7 mouse cellular contexts compared by ENCODE assay signal in the genomic region with DNA sequence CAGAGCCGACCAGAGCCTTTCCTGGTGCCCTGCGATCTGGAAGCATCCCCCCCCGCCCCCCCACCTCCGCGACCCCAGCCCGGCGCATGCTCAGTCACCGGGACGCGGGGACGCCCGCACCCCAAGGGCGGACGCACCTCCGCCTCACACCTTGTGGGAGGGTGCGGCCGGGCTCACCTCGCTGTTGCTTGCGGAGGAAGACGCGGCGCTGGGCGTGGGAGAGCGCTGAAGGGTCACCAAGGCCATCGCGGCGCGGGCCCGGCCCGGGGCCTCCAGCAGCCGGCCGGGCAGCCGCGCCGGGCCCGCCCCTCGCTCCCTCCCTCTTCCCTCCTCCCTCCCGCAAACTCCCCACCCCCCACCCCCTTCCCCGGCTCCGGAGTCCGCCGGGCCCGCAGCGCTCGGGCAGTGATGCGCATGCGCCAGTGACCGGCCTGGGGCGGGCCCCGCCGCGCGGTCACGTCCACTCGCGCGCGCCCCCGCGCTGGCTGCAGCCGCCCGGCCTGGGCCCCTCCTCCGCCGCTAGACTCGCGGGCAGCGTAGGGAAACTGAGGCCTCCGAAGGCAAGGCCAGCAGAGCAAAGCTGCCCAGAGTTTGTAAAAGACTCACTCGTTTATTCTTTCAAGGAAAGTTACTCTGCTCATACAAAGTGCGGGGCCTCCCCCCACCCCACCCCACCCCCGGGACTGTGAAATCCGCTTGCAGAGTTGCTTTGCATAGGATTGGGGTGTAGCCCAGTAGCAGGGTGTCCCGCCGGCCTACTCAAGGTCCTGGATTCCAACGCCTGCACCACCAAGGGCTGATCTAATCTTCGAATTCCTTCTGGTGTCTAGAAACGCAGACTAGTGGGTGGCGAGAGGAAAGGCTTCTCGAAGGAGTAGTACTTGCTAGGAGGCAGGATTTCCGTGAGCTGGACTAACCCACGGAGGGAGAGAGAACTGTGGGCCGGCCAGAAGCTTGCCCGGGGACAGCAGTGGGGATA. TPM values are rescaled to one million over a fixed set of nuclear protein-coding genes. Genes with fewer than 3 reads are reported as not detected.
A peak's percentile ranks its signal among the peaks of the same experiment; 100 is the strongest.
DNase-seq lines count a peak whose midpoint lies in the region; ATAC-seq lines count a peak whose summit lies in the region.

A gene (minus strand): TSS at position 408 of the 979 bp plus-strand sequence.

- H3K4me2 ChIP-seq in limb, embryonic 12.5 days: peak within 1 kb of the TSS; percentile 80
- H3K4me2 ChIP-seq in midbrain, embryonic 14.5 days (ENCODE audit: low read length): peak within 1 kb of the TSS; percentile 91

- H3K4me3 ChIP-seq in embryonic facial prominence, embryonic 10.5 days: peak within 1 kb of the TSS; percentile 87
- peak within 1 kb of the TSS; percentile 81 for H3K4me3 ChIP-seq in limb, embryonic 12.5 days (replicated peaks)
- peak within 1 kb of the TSS; percentile 77 for H3K4me3 ChIP-seq in midbrain, embryonic 14.5 days (replicated peaks; ENCODE audit: low read depth, low read length)

- ATAC-seq in granulocyte monocyte progenitor cell, adult 5-6 weeks (replicated peaks; ENCODE audit: poor library complexity, severe bottlenecking): peak; percentile 57
- peak; percentile 85 for ATAC-seq in limb, embryonic 12.5 days (ENCODE audit: insufficient number of reproducible peaks, insufficient read depth, low FRiP score, low TSS enrichment, low read depth)
- peak; percentile 88 for ATAC-seq in midbrain, embryonic 14.5 days (ENCODE audit: low FRiP score, low TSS enrichment)

- peak within 1 kb of the TSS; percentile 90 for H3K9ac ChIP-seq in limb, embryonic 12.5 days (replicated peaks)
- H3K9ac ChIP-seq in midbrain, embryonic 14.5 days (replicated peaks; ENCODE audit: low read length): peak within 1 kb of the TSS; percentile 91

- DNase-seq in adrenal gland, adult 2 months: peak; percentile 96
- DNase-seq in embryonic facial prominence, embryonic 10.5 days (ENCODE audit: low spot score): peak; percentile 96
- DNase-seq in kidney, adult 11 months: peak; percentile 85
- peak; percentile 96 for DNase-seq in midbrain, embryonic 14.5 days
- DNase-seq in spleen, adult 18-20 months: peak; percentile 79 to 89

- H3K27me3 ChIP-seq in embryonic facial prominence, embryonic 10.5 days (replicated peaks; ENCODE audit: low read depth, poor library complexity, severe bottlenecking): no peaks in the 10 kb centered on the region
- no peaks in the 10 kb centered on the region for H3K27me3 ChIP-seq in limb, embryonic 12.5 days
- H3K27me3 ChIP-seq in midbrain, embryonic 14.5 days (ENCODE audit: control insufficient read depth, insufficient read depth, low read length): no peaks in the 10 kb centered on the region

- peaks cover 48% of the 10 kb centered on the region for H3K4me1 ChIP-seq in embryonic facial prominence, embryonic 10.5 days
- peaks cover 25% of the 10 kb centered on the region for H3K4me1 ChIP-seq in limb, embryonic 12.5 days (replicated peaks)
- H3K4me1 ChIP-seq in midbrain, embryonic 14.5 days (ENCODE audit: control insufficient read depth, insufficient read depth, low read length): peaks cover 22% of the 10 kb centered on the region

- H3K9me3 ChIP-seq in embryonic facial prominence, embryonic 10.5 days: no peaks in the 10 kb centered on the region
- no peaks in the 10 kb centered on the region for H3K9me3 ChIP-seq in limb, embryonic 12.5 days
- H3K9me3 ChIP-seq in midbrain, embryonic 14.5 days (ENCODE audit: control insufficient read depth, low read length): no peaks in the 10 kb centered on the region

- under 1% methylated on average over 81 of the region's 83 CpGs for WGBS in embryonic facial prominence, embryonic 10.5 days
- WGBS in limb, embryonic 12.5 days: under 1% methylated on average over 74 of the region's 83 CpGs
- WGBS in midbrain, embryonic 14.5 days: 1% methylated on average over 75 of the region's 83 CpGs

- peak within 1 kb of the TSS; percentile 98 for H3K27ac ChIP-seq in embryonic facial prominence, embryonic 10.5 days (replicated peaks)
- H3K27ac ChIP-seq in limb, embryonic 12.5 days: peak within 1 kb of the TSS; percentile 91
- peak within 1 kb of the TSS; percentile 96 for H3K27ac ChIP-seq in midbrain, embryonic 14.5 days (replicated peaks; ENCODE audit: low read depth, low read length)

- H3K36me3 ChIP-seq in embryonic facial prominence, embryonic 10.5 days (replicated peaks): peaks cover 12% of the 10 kb centered on the region
- H3K36me3 ChIP-seq in limb, embryonic 12.5 days: peaks cover 6% of the 10 kb centered on the region
- peaks cover 3% of the 10 kb centered on the region; the same call in 1 of the 2 replicates for H3K36me3 ChIP-seq in midbrain, embryonic 14.5 days (ENCODE audit: control insufficient read depth, insufficient read depth, low read length)

RNA-seq across cellular contexts. Expression of the gene that starts here (rescaled TPM):
- 10 to 100 TPM; 15.5 to 24.6 TPM for total RNA-seq in adrenal gland, adult 2 months (2021)
- polyA plus RNA-seq in adrenal gland, adult 2 months (2012; rRNA removed): 9.1 and 9.9 TPM in 2 replicates
- polyA plus RNA-seq in embryonic facial prominence, embryonic 10.5 days (2016; fragmentation: Nextera tagmentation; extraction: Ambion mirVana): 15.6 and 17.9 TPM in 2 replicates
- 5.9 and 15.0 TPM in 2 replicates for total RNA-seq in granulocyte monocyte progenitor cell, adult 5-6 weeks (2014; fragmentation: Nextera tagmentation)
- total RNA-seq in granulocyte monocyte progenitor cell, adult 5-6 weeks (2017): 1.9 and 2.4 TPM in 2 replicates
- 16.6 and 17.3 TPM in 2 replicates for polyA plus RNA-seq in limb, embryonic 12.5 days (2016; fragmentation: Nextera tagmentation; extraction: Ambion mirVana)
- 15.5 and 22.4 TPM in 2 replicates for polyA plus RNA-seq in midbrain, embryonic 14.5 days (2014; fragmentation: Nextera tagmentation; extraction: Ambion mirVana)

Comparison
In these comparisons a context has a peak if more than half of its experiments do, and no peak if none do; other contexts are left out.
1. Peak in every context shown above with its lines: DNase-seq, ATAC-seq, H3K4me3 ChIP-seq and H3K27ac ChIP-seq.